Mouse (Mus musculus): ENCODE data around the gene Masp2.

- TF ChIP-seq EP300 (IDR thresholded peaks at IDR 0.05; ENCODE audit: low read length) (no peak), JUND (conservative IDR thresholded peaks at IDR 0.05; ENCODE audit: low read depth, low read length) (no peak), USF1 (IDR thresholded peaks at IDR 0.05; ENCODE audit: low read depth, low read length) (no peak), MEF2A (IDR thresholded peaks at IDR 0.05; ENCODE audit: borderline replicate concordance, low read depth, low read length) (no peak)
Measured at GRCm38 (mm10) chr4:148602357-148603120, at the start of gene Masp2.
